Mouse (Mus musculus): ENCODE measurements around the gene Pde6h. TPM values are rescaled to one million over a fixed set of nuclear protein-coding genes. Genes with fewer than 3 reads are reported as not detected.

Pde6h gene
- polyA plus RNA-seq, 1 experiment from 2014 or later: not detected

DNA sequence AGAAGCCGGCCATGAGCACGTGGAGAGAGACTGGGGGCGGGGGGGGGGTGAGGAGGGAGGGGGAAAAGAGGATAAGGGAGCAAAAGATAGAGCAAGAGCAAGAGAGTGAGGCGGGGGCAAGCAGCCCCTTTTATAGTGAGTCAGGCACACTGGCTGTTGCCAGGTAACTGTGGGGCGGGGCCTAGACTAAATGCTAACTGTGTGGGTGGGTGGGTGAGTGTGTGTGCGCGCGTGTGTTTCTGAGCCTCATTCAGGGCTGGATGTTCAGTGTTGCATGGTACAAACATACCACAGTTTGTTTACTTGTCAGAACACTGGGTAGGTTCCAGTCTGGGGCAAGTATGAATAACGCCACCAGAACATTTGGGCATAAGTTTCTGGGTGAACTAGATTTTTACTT lies 23.3 kb downstream of the Pde6h start:
- 44% methylated on average over 9 of the region's 9 CpGs for WGBS
- Histone ChIP-seq H3K9ac (replicated peaks) (no peak overlapping the region), H3K4me2 (replicated peaks) (no peak overlapping the region), H3K27ac (no peak overlapping the region), H3K4me1 (replicated peaks) (peaks cover 6% of the 10 kb centered on the region; the same call in 1 of the 2 replicates), H3K27me3 (no peaks in the 10 kb centered on the region), H3K9me3 (no peaks in the 10 kb centered on the region), H3K36me3 (no peaks in the 10 kb centered on the region), H3K4me3 (replicated peaks) (no peak overlapping the region)
- ATAC-seq: no peak

GRCm38 (mm10) chr6:136947716-136948115 lies 24.1 kb downstream of the Pde6h start:
- peaks cover 6% of the 10 kb centered on the region; the same call in 1 of the 2 replicates for H3K4me1 ChIP-seq (replicated peaks)
- no peak overlapping the region for H3K9ac ChIP-seq (replicated peaks)
- H3K4me2 ChIP-seq (replicated peaks): no peak overlapping the region
- H3K27ac ChIP-seq: no peak overlapping the region
- H3K36me3 ChIP-seq: no peaks in the 10 kb centered on the region
- H3K4me3 ChIP-seq (replicated peaks): no peak overlapping the region
- H3K27me3 ChIP-seq: no peaks in the 10 kb centered on the region
- ATAC-seq: no peak
- H3K9me3 ChIP-seq: no peaks in the 10 kb centered on the region
- WGBS: 42% methylated on average over 4 of the region's 4 CpGs

- no peak overlapping the region for H3K27ac ChIP-seq
- 91% methylated on average over 2 of the region's 2 CpGs for WGBS
- H3K27me3 ChIP-seq: no peaks in the 10 kb centered on the region
- no peak overlapping the region for H3K4me3 ChIP-seq (replicated peaks)
- H3K4me1 ChIP-seq (replicated peaks): peaks cover 6% of the 10 kb centered on the region; the same call in 1 of the 2 replicates
- no peak overlapping the region for H3K9ac ChIP-seq (replicated peaks)
- no peaks in the 10 kb centered on the region for H3K36me3 ChIP-seq
- H3K9me3 ChIP-seq: no peaks in the 10 kb centered on the region
- no peak overlapping the region for H3K4me2 ChIP-seq (replicated peaks)
- no peak for ATAC-seq
Observed at GRCm38 (mm10) chr6:136950171-136950570, 26.5 kb downstream of the Pde6h start.

- Histone ChIP-seq H3K9ac (replicated peaks) (no peak overlapping the region), H3K27ac (no peak overlapping the region), H3K4me1 (replicated peaks) (no peaks in the 10 kb centered on the region), H3K36me3 (no peaks in the 10 kb centered on the region), H3K27me3 (no peaks in the 10 kb centered on the region), H3K9me3 (no peaks in the 10 kb centered on the region), H3K4me2 (replicated peaks) (no peak overlapping the region), H3K4me3 (replicated peaks) (no peak overlapping the region)
- WGBS: 95% methylated on average over 9 of the region's 9 CpGs
- no peak for ATAC-seq
Observed at GRCm38 (mm10) chr6:136952930-136953329, 29.3 kb downstream of the Pde6h start.

- H3K9ac ChIP-seq (replicated peaks): no peak overlapping the region
- no peak for ATAC-seq
- H3K9me3 ChIP-seq: no peaks in the 10 kb centered on the region
- H3K4me1 ChIP-seq (replicated peaks): no peaks in the 10 kb centered on the region
- H3K27me3 ChIP-seq: no peaks in the 10 kb centered on the region
- H3K27ac ChIP-seq: no peak overlapping the region
- WGBS: 89% methylated on average over 6 of the region's 6 CpGs
- H3K4me3 ChIP-seq (replicated peaks): no peak overlapping the region
- H3K4me2 ChIP-seq (replicated peaks): no peak overlapping the region
- no peaks in the 10 kb centered on the region for H3K36me3 ChIP-seq
Observed at GRCm38 (mm10) chr6:136954192-136954591, 30.6 kb downstream of the Pde6h start.

DNA sequence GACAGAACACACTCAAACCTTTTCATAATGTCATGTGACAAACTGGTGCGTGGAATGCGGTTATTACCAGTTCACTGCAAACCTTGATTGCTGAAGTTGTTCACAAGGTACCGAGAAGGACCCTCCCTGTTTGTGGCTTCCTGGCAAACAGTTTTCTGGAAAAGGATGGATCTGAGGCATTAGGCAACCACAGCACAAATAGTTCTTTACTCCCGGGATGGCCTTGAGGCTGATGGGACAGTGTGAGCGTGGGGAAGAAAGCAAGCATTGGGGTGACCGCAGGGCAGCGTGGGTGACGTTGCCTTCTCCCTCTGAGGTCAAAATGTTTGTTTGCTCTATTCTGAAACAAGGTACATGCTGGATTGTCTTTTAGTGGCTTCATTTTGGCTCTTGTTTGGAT lies 31.1 kb downstream of the Pde6h start:
- no peak overlapping the region for H3K4me3 ChIP-seq (replicated peaks)
- no peak overlapping the region for H3K27ac ChIP-seq
- ATAC-seq: no peak

GRCm38 (mm10) chr6:136955240-136955639 lies 31.6 kb downstream of the Pde6h start:
- WGBS: 93% methylated on average over 3 of the region's 3 CpGs
- no peak for ATAC-seq

More for the DNA sequence above, 31.1 kb downstream of the Pde6h start:
- Histone ChIP-seq H3K9ac (replicated peaks) (no peak overlapping the region), H3K36me3 (no peaks in the 10 kb centered on the region), H3K9me3 (no peaks in the 10 kb centered on the region), H3K27me3 (no peaks in the 10 kb centered on the region), H3K4me2 (replicated peaks) (no peak overlapping the region), H3K4me1 (replicated peaks) (no peaks in the 10 kb centered on the region)
- WGBS: 95% methylated on average over 8 of the region's 8 CpGs

DNA sequence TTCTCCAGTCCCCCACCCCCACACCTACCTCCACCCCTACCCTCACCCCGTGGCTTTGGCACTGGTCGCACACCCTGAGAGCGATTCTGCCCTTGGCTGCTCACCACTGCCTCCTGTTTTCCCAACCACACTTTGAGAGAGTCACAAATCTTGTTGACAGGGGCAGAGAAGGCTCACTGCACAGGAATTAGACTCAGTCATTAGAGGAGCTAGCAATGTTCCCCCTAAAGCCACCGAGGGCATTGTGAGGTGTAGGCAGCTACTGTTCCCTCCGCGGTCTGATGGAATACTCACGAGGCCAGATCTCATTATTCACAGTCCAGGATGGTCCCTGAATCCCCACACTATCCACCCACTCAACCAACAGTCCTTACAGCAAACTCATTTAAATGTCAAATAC lies 33.4 kb downstream of the Pde6h start:
- Histone ChIP-seq H3K4me1 (replicated peaks) (no peaks in the 10 kb centered on the region), H3K4me2 (replicated peaks) (no peak overlapping the region), H3K9ac (replicated peaks) (no peak overlapping the region), H3K27me3 (no peaks in the 10 kb centered on the region), H3K4me3 (replicated peaks) (no peak overlapping the region), H3K9me3 (no peaks in the 10 kb centered on the region), H3K27ac (no peak overlapping the region), H3K36me3 (no peaks in the 10 kb centered on the region)
- 69% methylated on average over 7 of the region's 7 CpGs for WGBS
- no peak for ATAC-seq

More at GRCm38 (mm10) chr6:136955240-136955639, 31.6 kb downstream of the Pde6h start:
- no peak overlapping the region for H3K4me3 ChIP-seq (replicated peaks)
- no peaks in the 10 kb centered on the region for H3K4me1 ChIP-seq (replicated peaks)
- no peak overlapping the region for H3K27ac ChIP-seq
- H3K27me3 ChIP-seq: no peaks in the 10 kb centered on the region
- no peak overlapping the region for H3K4me2 ChIP-seq (replicated peaks)
- no peaks in the 10 kb centered on the region for H3K9me3 ChIP-seq
- no peaks in the 10 kb centered on the region for H3K36me3 ChIP-seq
- H3K9ac ChIP-seq (replicated peaks): no peak overlapping the region

- Histone ChIP-seq H3K4me2 (replicated peaks) (no peak overlapping the region), H3K9me3 (no peaks in the 10 kb centered on the region), H3K4me3 (replicated peaks) (no peak overlapping the region), H3K9ac (replicated peaks) (no peak overlapping the region), H3K27ac (no peak overlapping the region), H3K27me3 (no peaks in the 10 kb centered on the region), H3K36me3 (no peaks in the 10 kb centered on the region), H3K4me1 (replicated peaks) (no peaks in the 10 kb centered on the region)
- WGBS: 72% methylated on average over 11 of the region's 11 CpGs
- no peak for ATAC-seq
Observed at GRCm38 (mm10) chr6:136959131-136959530, 35.5 kb downstream of the Pde6h start.

DNA sequence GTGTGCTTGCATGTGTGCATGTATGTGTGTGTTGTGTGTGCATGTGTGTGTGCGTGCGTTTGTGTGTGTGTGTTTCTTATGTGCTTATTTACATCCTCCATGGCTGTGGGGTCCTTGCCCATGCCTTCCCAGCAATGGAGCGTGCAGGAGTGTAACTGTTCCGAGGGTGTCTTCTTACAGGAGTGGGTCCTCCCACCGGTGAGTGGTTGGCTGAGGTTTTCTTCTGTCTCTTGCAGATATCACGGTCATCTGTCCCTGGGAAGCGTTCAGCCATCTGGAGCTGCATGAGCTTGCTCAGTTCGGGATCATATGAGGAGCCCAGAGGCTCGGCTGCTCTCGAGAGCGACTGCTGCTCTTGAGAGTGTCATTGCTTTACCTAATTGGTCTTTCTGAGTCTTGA lies 39.3 kb downstream of the Pde6h start:
- Histone ChIP-seq H3K9ac (replicated peaks) (no peak overlapping the region), H3K27ac (no peak overlapping the region), H3K4me3 (replicated peaks) (no peak overlapping the region), H3K9me3 (no peaks in the 10 kb centered on the region), H3K27me3 (no peaks in the 10 kb centered on the region), H3K4me1 (replicated peaks) (no peaks in the 10 kb centered on the region), H3K36me3 (no peaks in the 10 kb centered on the region), H3K4me2 (replicated peaks) (no peak overlapping the region)
- 90% methylated on average over 11 of the region's 11 CpGs for WGBS
- no peak for ATAC-seq

DNA sequence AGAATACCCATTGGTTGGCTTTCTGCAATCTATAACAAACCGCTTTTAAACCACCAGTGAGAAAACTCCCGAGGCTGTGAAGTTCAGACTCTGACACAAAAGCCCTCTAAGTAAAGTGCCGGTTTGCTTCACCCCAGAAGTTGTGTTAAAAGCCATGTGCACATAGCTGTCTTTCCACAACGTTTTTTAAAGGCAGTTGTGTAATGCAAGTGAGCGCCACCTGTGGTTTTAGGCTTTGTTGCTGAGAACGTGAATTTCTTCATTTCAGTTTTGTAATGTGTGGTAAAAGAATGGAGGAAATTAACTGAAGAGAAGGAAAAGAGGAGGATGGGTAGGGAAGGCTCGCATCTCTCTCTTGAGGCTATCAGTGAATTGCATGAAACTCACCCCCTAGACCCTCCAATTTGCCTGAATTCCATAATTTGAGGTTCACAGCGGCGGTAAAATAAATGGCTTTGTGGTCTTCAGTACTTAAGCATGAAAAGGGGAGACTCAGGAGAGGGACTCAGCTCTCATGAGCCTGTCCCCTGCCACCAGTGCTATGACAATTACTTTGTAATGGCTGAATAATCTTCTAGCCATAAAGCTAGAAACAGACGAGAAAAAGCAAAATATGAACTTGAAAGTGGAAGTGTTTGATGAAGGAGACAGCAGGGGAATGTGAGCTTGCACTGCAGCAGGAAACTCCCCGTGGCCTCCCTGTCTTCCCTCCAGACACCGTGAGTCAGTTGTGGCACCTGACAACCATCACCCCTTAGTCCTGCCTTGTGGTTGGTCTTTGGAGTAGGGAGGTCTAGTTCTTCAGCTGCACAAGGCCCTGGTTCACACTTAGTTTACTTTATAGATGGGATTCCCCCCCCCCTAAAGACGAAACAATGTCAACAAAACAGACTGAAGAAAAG lies 41.2 kb downstream of the Pde6h start:
- H3K9ac ChIP-seq (replicated peaks): no peak overlapping the region
- 75% methylated on average over 13 of the region's 13 CpGs for WGBS
- no peak for ATAC-seq

DNA sequence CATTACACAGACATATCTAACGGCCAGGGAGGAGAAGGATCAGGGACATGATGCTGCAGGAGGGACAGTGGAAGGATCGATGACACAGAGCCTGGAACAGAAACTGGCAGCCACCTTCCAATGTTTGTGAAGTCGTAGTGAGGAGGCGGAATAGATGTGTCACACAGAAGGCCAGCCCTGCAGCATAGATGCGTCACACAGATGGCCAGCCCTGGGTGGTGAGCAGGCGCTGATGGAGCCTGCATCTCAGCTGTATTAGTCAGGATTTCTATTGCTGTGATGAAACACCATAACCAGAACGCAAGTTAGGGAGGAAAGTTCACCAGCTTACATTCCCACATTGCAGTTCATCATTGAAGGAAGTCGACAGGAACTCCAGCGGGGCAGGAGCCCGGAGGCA lies 42.3 kb downstream of the Pde6h start:
- no peak for ATAC-seq
- H3K9me3 ChIP-seq: no peaks in the 10 kb centered on the region
- no peak overlapping the region for H3K4me3 ChIP-seq (replicated peaks)
- no peak overlapping the region for H3K9ac ChIP-seq (replicated peaks)
- H3K27ac ChIP-seq: no peak overlapping the region
- H3K27me3 ChIP-seq: no peaks in the 10 kb centered on the region
- H3K36me3 ChIP-seq: no peaks in the 10 kb centered on the region
- no peak overlapping the region for H3K4me2 ChIP-seq (replicated peaks)
- no peaks in the 10 kb centered on the region for H3K4me1 ChIP-seq (replicated peaks)
- 80% methylated on average over 10 of the region's 10 CpGs for WGBS

More for the DNA sequence above, 41.2 kb downstream of the Pde6h start:
- H3K36me3 ChIP-seq: no peaks in the 10 kb centered on the region
- no peaks in the 10 kb centered on the region for H3K9me3 ChIP-seq
- no peaks in the 10 kb centered on the region for H3K27me3 ChIP-seq
- H3K4me3 ChIP-seq (replicated peaks): no peak overlapping the region
- no peak overlapping the region for H3K4me2 ChIP-seq (replicated peaks)
- H3K4me1 ChIP-seq (replicated peaks): no peaks in the 10 kb centered on the region
- no peak overlapping the region for H3K27ac ChIP-seq

All from midbrain, embryonic 13.5 days (tissue).